Mouse (Mus musculus): ENCODE results near the gene Fan1. TPM values are rescaled to one million over a fixed set of nuclear protein-coding genes. Genes with fewer than 3 reads are reported as not detected.

Fan1 gene
- polyA plus RNA-seq, 1 experiment from 2014 or later, result 6.1 TPM

DNA sequence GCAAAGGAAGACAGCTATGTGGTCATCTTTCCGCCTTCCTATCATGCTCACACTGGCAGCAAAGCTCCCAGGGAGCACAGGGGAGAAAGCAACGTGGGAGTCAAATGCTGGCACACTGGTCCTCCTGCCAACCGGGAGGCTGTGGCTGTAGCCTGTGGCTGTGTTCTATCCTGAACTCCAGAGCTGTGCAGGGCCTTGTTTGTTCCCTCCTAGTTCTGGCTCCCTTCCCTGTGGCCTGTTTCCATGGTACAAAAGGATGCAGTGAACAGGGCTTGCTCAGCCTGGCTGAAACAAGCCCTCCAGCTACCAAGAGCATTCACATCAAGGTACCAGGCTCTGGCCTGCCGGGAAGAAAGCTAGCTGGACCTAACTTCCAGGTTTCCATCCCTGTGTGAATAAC is 22.8 kb downstream of the Fan1 start:
- Histone ChIP-seq H3K4me3 (ENCODE audit: low read depth, low read length) (no peak overlapping the region), H3K4me2 (ENCODE audit: low read depth) (no peak overlapping the region), H3K27me3 (ENCODE audit: control insufficient read depth, insufficient read depth, low read length) (no peaks in the 10 kb centered on the region), H3K4me1 (ENCODE audit: control insufficient read depth, insufficient read depth, low read length) (no peaks in the 10 kb centered on the region), H3K27ac (ENCODE audit: low read depth, low read length) (no peak overlapping the region), H3K9ac (ENCODE audit: low read length) (no peak overlapping the region), H3K36me3 (ENCODE audit: control insufficient read depth, insufficient read depth, low read length) (no peaks in the 10 kb centered on the region), H3K9me3 (ENCODE audit: control insufficient read depth, low read length) (no peaks in the 10 kb centered on the region)
- 91% methylated on average over 4 of the region's 4 CpGs for WGBS
- ATAC-seq (ENCODE audit: insufficient read depth, low FRiP score, low TSS enrichment) (no peak), DNase-seq (ENCODE audit: low spot score) (no peak)

GRCm38 (mm10) chr7:64349147-64349861 is 24.6 kb downstream of the Fan1 start:
- DNase-seq (ENCODE audit: low spot score) (no peak), ATAC-seq (ENCODE audit: insufficient read depth, low FRiP score, low TSS enrichment) (no peak)
- Histone ChIP-seq H3K9me3 (ENCODE audit: control insufficient read depth, low read length) (no peaks in the 10 kb centered on the region), H3K27me3 (ENCODE audit: control insufficient read depth, insufficient read depth, low read length) (no peaks in the 10 kb centered on the region), H3K4me2 (ENCODE audit: low read depth) (no peak overlapping the region), H3K4me3 (ENCODE audit: low read depth, low read length) (no peak overlapping the region), H3K4me1 (ENCODE audit: control insufficient read depth, insufficient read depth, low read length) (no peaks in the 10 kb centered on the region), H3K9ac (ENCODE audit: low read length) (no peak overlapping the region), H3K36me3 (ENCODE audit: control insufficient read depth, insufficient read depth, low read length) (no peaks in the 10 kb centered on the region), H3K27ac (ENCODE audit: low read depth, low read length) (no peak overlapping the region)
- WGBS, result 94% methylated on average over 15 of the region's 15 CpGs

DNA sequence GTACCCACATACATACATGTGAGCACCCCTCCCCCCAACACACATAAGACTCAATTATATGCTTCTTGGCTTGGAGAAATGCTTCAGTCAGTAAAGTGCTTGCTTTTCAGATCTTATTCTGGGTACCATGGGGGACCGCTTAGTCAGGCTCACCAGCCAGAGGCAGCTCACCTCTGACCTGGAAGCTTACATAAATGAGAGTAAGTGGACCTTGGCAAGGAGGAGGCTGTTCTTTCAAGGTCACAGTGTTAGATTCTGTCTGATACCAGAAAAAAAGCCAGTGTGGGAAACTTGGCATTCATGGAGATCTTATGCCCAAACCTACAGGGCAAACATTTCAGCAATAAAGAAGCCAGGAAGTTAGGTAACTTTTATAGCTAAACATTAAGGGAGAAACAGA is 26.1 kb downstream of the Fan1 start:
- 90% methylated on average over 1 of the region's 1 CpGs for WGBS

GRCm38 (mm10) chr7:64332686-64333085 is 41.2 kb downstream of the Fan1 start:
- Histone ChIP-seq H3K4me2 (ENCODE audit: low read depth) (no peak overlapping the region), H3K27me3 (ENCODE audit: control insufficient read depth, insufficient read depth, low read length) (no peaks in the 10 kb centered on the region), H3K9me3 (ENCODE audit: control insufficient read depth, low read length) (no peaks in the 10 kb centered on the region), H3K27ac (ENCODE audit: low read depth, low read length) (no peak overlapping the region), H3K4me3 (ENCODE audit: low read depth, low read length) (no peak overlapping the region), H3K36me3 (ENCODE audit: control insufficient read depth, insufficient read depth, low read length) (peaks cover 2% of the 10 kb centered on the region; the same call in 1 of the 2 replicates), H3K4me1 (ENCODE audit: control insufficient read depth, insufficient read depth, low read length) (no peaks in the 10 kb centered on the region), H3K9ac (ENCODE audit: low read length) (no peak overlapping the region)
- 97% methylated on average over 1 of the region's 1 CpGs for WGBS
- ATAC-seq (ENCODE audit: insufficient read depth, low FRiP score, low TSS enrichment) (no peak), DNase-seq (ENCODE audit: low spot score) (no peak)

More for the DNA sequence above, 26.1 kb downstream of the Fan1 start:
- H3K9ac ChIP-seq (ENCODE audit: low read length), result no peak overlapping the region
- H3K36me3 ChIP-seq (ENCODE audit: control insufficient read depth, insufficient read depth, low read length), result no peaks in the 10 kb centered on the region
- no peak overlapping the region for H3K27ac ChIP-seq (ENCODE audit: low read depth, low read length)
- no peak overlapping the region for H3K4me2 ChIP-seq (ENCODE audit: low read depth)
- H3K4me1 ChIP-seq (ENCODE audit: control insufficient read depth, insufficient read depth, low read length), result no peaks in the 10 kb centered on the region
- H3K9me3 ChIP-seq (ENCODE audit: control insufficient read depth, low read length), result no peaks in the 10 kb centered on the region
- no peak overlapping the region for H3K4me3 ChIP-seq (ENCODE audit: low read depth, low read length)
- no peaks in the 10 kb centered on the region for H3K27me3 ChIP-seq (ENCODE audit: control insufficient read depth, insufficient read depth, low read length)
- ATAC-seq (ENCODE audit: insufficient read depth, low FRiP score, low TSS enrichment) (no peak), DNase-seq (ENCODE audit: low spot score) (no peak)

DNA sequence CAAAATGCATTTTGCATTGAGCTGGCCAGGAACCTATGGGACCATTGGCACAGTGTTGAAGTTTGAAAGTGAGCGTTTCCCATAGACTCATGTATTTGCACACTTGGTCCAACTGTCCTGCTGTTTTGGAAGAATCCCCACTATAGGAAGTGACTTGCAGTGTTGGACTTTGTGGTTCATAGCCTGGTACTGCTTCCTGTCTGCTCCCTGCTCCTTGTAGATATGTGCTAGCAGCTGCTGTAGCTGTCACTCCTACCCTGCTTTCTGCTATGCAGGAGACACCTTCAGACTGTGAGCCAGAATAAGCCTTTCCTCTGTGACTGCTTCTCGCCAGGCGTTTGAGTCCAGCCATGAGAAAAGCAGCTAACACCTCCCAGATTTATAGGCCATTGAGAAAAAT is 42.6 kb downstream of the Fan1 start:
- peaks cover 2% of the 10 kb centered on the region; the same call in 1 of the 2 replicates for H3K36me3 ChIP-seq (ENCODE audit: control insufficient read depth, insufficient read depth, low read length)
- WGBS, result 87% methylated on average over 3 of the region's 3 CpGs

GRCm38 (mm10) chr7:64327486-64327885 is 46.4 kb downstream of the Fan1 start:
- ATAC-seq (ENCODE audit: insufficient read depth, low FRiP score, low TSS enrichment) (no peak), DNase-seq (ENCODE audit: low spot score) (no peak)
- H3K27ac ChIP-seq (ENCODE audit: low read depth, low read length), result no peak overlapping the region
- no peaks in the 10 kb centered on the region for H3K9me3 ChIP-seq (ENCODE audit: control insufficient read depth, low read length)
- no peaks in the 10 kb centered on the region for H3K4me1 ChIP-seq (ENCODE audit: control insufficient read depth, insufficient read depth, low read length)
- no peak overlapping the region for H3K4me3 ChIP-seq (ENCODE audit: low read depth, low read length)
- H3K36me3 ChIP-seq (ENCODE audit: control insufficient read depth, insufficient read depth, low read length), result peaks cover 4% of the 10 kb centered on the region; the same call in 1 of the 2 replicates
- H3K27me3 ChIP-seq (ENCODE audit: control insufficient read depth, insufficient read depth, low read length), result no peaks in the 10 kb centered on the region
- H3K4me2 ChIP-seq (ENCODE audit: low read depth), result no peak overlapping the region
- H3K9ac ChIP-seq (ENCODE audit: low read length), result no peak overlapping the region
- WGBS, result 89% methylated on average over 4 of the region's 4 CpGs

More for the DNA sequence above, 42.6 kb downstream of the Fan1 start:
- Histone ChIP-seq H3K4me2 (ENCODE audit: low read depth) (no peak overlapping the region), H3K4me1 (ENCODE audit: control insufficient read depth, insufficient read depth, low read length) (no peaks in the 10 kb centered on the region), H3K9me3 (ENCODE audit: control insufficient read depth, low read length) (no peaks in the 10 kb centered on the region), H3K9ac (ENCODE audit: low read length) (no peak overlapping the region), H3K27ac (ENCODE audit: low read depth, low read length) (no peak overlapping the region), H3K27me3 (ENCODE audit: control insufficient read depth, insufficient read depth, low read length) (no peaks in the 10 kb centered on the region), H3K4me3 (ENCODE audit: low read depth, low read length) (no peak overlapping the region)
- DNase-seq (ENCODE audit: low spot score), result no peak
- ATAC-seq (ENCODE audit: insufficient read depth, low FRiP score, low TSS enrichment), result no peak

DNA sequence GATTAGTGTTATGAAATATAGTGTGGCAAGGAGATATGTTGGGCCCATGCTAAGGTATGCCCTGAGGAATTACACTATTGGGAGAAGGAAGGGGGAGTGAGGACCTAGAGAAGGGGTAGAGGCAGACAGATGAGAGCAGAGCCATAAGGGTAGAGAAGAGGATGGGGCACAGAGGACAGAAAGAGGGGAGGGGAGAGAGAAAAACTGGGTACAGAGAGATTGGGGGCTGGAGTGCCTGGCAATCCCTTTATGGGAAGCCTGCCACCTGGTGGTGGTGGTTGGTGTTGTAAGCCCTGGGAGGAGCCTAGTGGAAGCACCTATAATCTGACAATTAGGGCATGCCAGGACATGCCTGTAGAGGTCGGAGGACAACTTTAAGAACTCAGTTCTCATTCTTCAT is 47.0 kb downstream of the Fan1 start:
- Histone ChIP-seq H3K4me2 (ENCODE audit: low read depth) (no peak overlapping the region), H3K4me1 (ENCODE audit: control insufficient read depth, insufficient read depth, low read length) (no peaks in the 10 kb centered on the region), H3K27ac (ENCODE audit: low read depth, low read length) (no peak overlapping the region), H3K36me3 (ENCODE audit: control insufficient read depth, insufficient read depth, low read length) (peaks cover 4% of the 10 kb centered on the region; the same call in 1 of the 2 replicates), H3K9me3 (ENCODE audit: control insufficient read depth, low read length) (no peaks in the 10 kb centered on the region), H3K9ac (ENCODE audit: low read length) (no peak overlapping the region), H3K4me3 (ENCODE audit: low read depth, low read length) (no peak overlapping the region), H3K27me3 (ENCODE audit: control insufficient read depth, insufficient read depth, low read length) (no peaks in the 10 kb centered on the region)
- WGBS, result 46% methylated on average over 1 of the region's 1 CpGs
- no peak; the same call in 1 of the 2 replicates for ATAC-seq (ENCODE audit: insufficient read depth, low FRiP score, low TSS enrichment)
- peak; percentile 80 for DNase-seq (ENCODE audit: low spot score)

DNA sequence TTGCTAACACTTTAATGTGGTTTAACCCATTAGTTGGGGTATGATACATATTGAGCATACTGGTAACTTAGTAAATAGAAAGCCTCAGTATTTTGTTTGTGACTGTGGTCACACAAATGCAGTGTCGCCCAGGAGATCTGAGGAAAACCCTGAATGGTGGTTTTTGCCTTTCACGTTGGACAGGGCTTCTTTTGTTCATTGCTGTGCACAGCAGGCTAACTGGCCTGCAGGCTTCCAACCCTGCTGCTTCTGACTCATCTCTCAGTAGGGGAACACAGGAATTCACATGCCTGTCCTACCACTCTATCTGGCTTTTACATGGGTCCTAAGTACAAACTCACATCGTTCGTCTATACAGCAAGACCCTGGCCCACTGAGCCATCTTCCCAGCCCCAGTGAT is 52.2 kb downstream of the Fan1 start:
- peaks cover 4% of the 10 kb centered on the region; the same call in 1 of the 2 replicates for H3K36me3 ChIP-seq (ENCODE audit: control insufficient read depth, insufficient read depth, low read length)
- no peak for ATAC-seq (ENCODE audit: insufficient read depth, low FRiP score, low TSS enrichment)
- H3K27ac ChIP-seq (ENCODE audit: low read depth, low read length), result no peak overlapping the region
- no peak overlapping the region for H3K9ac ChIP-seq (ENCODE audit: low read length)
- no peak overlapping the region for H3K4me2 ChIP-seq (ENCODE audit: low read depth)
- 78% methylated on average over 4 of the region's 4 CpGs for WGBS
- H3K4me1 ChIP-seq (ENCODE audit: control insufficient read depth, insufficient read depth, low read length), result no peaks in the 10 kb centered on the region
- H3K9me3 ChIP-seq (ENCODE audit: control insufficient read depth, low read length), result no peaks in the 10 kb centered on the region
- no peak overlapping the region for H3K4me3 ChIP-seq (ENCODE audit: low read depth, low read length)
- no peak for DNase-seq (ENCODE audit: low spot score)
- no peaks in the 10 kb centered on the region for H3K27me3 ChIP-seq (ENCODE audit: control insufficient read depth, insufficient read depth, low read length)

DNA sequence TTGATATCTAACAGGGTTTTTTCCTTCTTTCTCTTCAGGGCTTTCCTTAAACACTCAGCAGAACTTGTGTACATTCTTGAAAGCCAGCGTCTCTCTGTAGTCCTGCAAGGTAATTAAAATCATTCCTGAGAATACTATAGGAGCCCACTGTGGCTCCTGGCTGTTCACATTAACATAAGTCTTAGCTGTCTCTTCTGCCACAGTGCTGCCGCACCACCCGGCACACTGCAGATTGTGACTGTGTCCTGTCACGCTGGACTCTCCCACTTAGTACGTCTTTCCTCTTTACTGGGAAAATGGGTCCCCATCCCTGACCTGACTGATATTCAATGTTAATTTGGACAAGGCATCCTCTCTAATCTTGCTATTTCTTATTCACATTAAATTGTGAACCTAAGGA is 52.8 kb downstream of the Fan1 start:
- H3K9me3 ChIP-seq (ENCODE audit: control insufficient read depth, low read length), result no peaks in the 10 kb centered on the region
- ATAC-seq (ENCODE audit: insufficient read depth, low FRiP score, low TSS enrichment) (no peak), DNase-seq (ENCODE audit: low spot score) (no peak)
- no peak overlapping the region for H3K9ac ChIP-seq (ENCODE audit: low read length)
- no peak overlapping the region for H3K4me2 ChIP-seq (ENCODE audit: low read depth)
- no peak overlapping the region for H3K4me3 ChIP-seq (ENCODE audit: low read depth, low read length)
- no peaks in the 10 kb centered on the region for H3K27me3 ChIP-seq (ENCODE audit: control insufficient read depth, insufficient read depth, low read length)
- H3K4me1 ChIP-seq (ENCODE audit: control insufficient read depth, insufficient read depth, low read length), result no peaks in the 10 kb centered on the region
- peaks cover 4% of the 10 kb centered on the region; the same call in 1 of the 2 replicates for H3K36me3 ChIP-seq (ENCODE audit: control insufficient read depth, insufficient read depth, low read length)
- no peak overlapping the region for H3K27ac ChIP-seq (ENCODE audit: low read depth, low read length)
- 86% methylated on average over 5 of the region's 5 CpGs for WGBS
